Mouse (Mus musculus) ES-E14 (cell line): ENCODE data around the gene Gm10837. TPM values are rescaled to one million over a fixed set of nuclear protein-coding genes. Genes with fewer than 3 reads are reported as not detected.

Experiments used
- DNase-seq: peaks from one replicate; pipeline ENCODE4 v3.0.0-alpha.2; 2013; ENCODE audit warnings: low read depth, low spot score
- H3K27ac ChIP-seq: 2 replicates; pipeline ENCODE4 v1.5.1; 2012; ENCODE audit warnings: low read depth, mild to moderate bottlenecking, low read length, moderate library complexity, mixed read lengths; ENCODE audit not compliant: poor library complexity, insufficient read depth, severe bottlenecking
- H3K36me3 ChIP-seq: 2 replicates; pipeline ENCODE4 v1.6.1; 2012; ENCODE audit warnings: mild to moderate bottlenecking, low read length, moderate library complexity, mixed read lengths; ENCODE audit not compliant: control insufficient read depth, poor library complexity, insufficient read depth, severe bottlenecking
- H3K4me1 ChIP-seq, 2 experiments: fragments of 150-350 bp in 1 of 2; sonication (generic) in 1 of 2; 2 replicates each; pipeline ENCODE4 v1.6.1; 2012; ENCODE audit warnings: low read length in 2 of 2, mild to moderate bottlenecking in 1 of 2, mixed read lengths in 1 of 2; ENCODE audit not compliant: control insufficient read depth in 2 of 2, insufficient read depth in 2 of 2, poor library complexity in 1 of 2
- H3K4me3 ChIP-seq, 2 experiments: fragments of 150-350 bp in 1 of 2; sonication (generic) in 1 of 2; 2 replicates each; pipeline ENCODE4 v1.5.1; 2012; ENCODE audit warnings: low read length in 2 of 2, low read depth in 1 of 2, mild to moderate bottlenecking in 1 of 2, mixed read lengths in 1 of 2; ENCODE audit not compliant: insufficient read depth in 1 of 2, poor library complexity in 1 of 2, severe bottlenecking in 1 of 2
- H3K9ac ChIP-seq: 2 replicates; pipeline ENCODE4 v1.6.1; 2012; ENCODE audit warnings: low read depth, mild to moderate bottlenecking, low read length, mixed read lengths; ENCODE audit not compliant: poor library complexity, insufficient read depth, severe bottlenecking
- H3K9me3 ChIP-seq: fragments of 150-350 bp; sonication (generic); 2 replicates; pipeline ENCODE4 v1.6.1; 2012; ENCODE audit warnings: low read depth, mild to moderate bottlenecking, low read length; ENCODE audit not compliant: control insufficient read depth, insufficient read depth
- CHD2 ChIP-seq: IDR thresholded peaks from 2 replicates; pipeline ENCODE4 v1.6.1; 2014; ENCODE audit warnings: mild to moderate bottlenecking, low read depth, low read length, inconsistent platforms
- HCFC1 ChIP-seq: IDR thresholded peaks from 2 replicates; pipeline ENCODE4 v1.6.1; 2012; ENCODE audit warnings: low read length, inconsistent platforms, borderline replicate concordance; ENCODE audit not compliant: insufficient read depth
- MAFK ChIP-seq: IDR thresholded peaks from 2 replicates; pipeline ENCODE4 v1.6.1; 2014; ENCODE audit warnings: mild to moderate bottlenecking, low read depth, low read length, inconsistent platforms; ENCODE audit not compliant: insufficient read depth
- ZC3H11A ChIP-seq: IDR thresholded peaks from 2 replicates; pipeline ENCODE4 v1.6.1; 2012; ENCODE audit warnings: low read depth, mild to moderate bottlenecking, inconsistent platforms, low read length, borderline replicate concordance
- ZNF384 ChIP-seq: IDR thresholded peaks from 2 replicates; pipeline ENCODE4 v1.6.1; 2012; ENCODE audit warnings: low read depth, low read length, inconsistent platforms
- in situ Hi-C, 2 experiments: fragments of 600-800 bp; cut with MboI; formaldehyde crosslinking; loops; one replicate each; pipeline ENCODE4 v1.15.1; 2025; ENCODE audit warnings: low sequenced_read_pairs in 2 of 2, inconsistent platforms in 1 of 2; ENCODE audit not compliant: unreplicated experiment in 2 of 2
- total RNA-seq: library from RNA; depleted of rRNA; stranded (reverse); fragments of 300-350 nt; gene quantifications from 2 replicates; pipeline ENCODE4 v1.2.3, GENCODE M21; 2012

Gene Gm10837
- total RNA-seq, 1 experiment = not detected

DNA sequence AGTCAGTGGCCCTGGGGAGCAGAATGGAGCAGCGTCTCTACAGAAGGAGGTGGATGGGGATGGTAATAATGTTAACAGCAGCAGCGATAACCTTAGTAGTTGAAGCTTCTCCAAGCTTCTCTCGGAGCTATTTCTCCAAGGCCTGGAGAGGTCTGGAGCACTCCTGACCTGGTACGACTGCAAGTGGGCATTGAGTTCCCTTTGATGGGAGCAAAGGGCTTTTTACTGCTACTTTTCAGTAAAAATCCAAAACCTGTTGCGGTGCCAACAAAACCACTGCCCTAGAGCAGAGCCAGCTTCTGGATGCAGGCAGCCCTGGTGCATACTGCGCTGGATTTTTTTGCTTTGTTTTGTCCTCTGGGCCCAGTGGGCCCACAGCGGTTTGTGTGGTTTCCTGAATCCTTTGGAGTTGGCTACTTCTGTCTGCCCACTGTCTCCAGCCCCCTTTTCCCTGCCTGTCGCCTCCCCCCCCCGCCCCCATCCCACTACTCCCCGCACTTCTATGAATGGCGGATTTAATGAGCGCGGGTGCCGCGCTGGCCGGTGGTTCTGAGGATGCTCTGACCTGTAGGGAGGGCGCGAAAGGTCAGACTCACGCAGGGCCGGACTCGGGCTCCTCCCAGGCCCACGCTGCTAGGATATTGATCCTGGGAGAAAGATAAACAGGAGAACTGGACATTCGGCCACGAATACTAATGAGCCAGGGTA lies 5.4 kb upstream of the Gm10837 start:
- Histone ChIP-seq H3K36me3 (no peaks in the 10 kb centered on the region), H3K27ac (no peak overlapping the region), H3K9ac (no peak overlapping the region), H3K9me3 (no peaks in the 10 kb centered on the region), H3K4me3 (no peak overlapping the region), H3K4me1 (peaks cover 0 to 8% of the 10 kb centered on the region in 2 experiments; a peak in 1 of 4 replicates)
- in situ Hi-C loops = no loop called here
- TF ChIP-seq ZNF384 = no peak
- TF ChIP-seq HCFC1 = no peak
- TF ChIP-seq CHD2 = no peak
- no peak for TF ChIP-seq ZC3H11A
- TF ChIP-seq MAFK = no peak
- no peak for DNase-seq

DNA sequence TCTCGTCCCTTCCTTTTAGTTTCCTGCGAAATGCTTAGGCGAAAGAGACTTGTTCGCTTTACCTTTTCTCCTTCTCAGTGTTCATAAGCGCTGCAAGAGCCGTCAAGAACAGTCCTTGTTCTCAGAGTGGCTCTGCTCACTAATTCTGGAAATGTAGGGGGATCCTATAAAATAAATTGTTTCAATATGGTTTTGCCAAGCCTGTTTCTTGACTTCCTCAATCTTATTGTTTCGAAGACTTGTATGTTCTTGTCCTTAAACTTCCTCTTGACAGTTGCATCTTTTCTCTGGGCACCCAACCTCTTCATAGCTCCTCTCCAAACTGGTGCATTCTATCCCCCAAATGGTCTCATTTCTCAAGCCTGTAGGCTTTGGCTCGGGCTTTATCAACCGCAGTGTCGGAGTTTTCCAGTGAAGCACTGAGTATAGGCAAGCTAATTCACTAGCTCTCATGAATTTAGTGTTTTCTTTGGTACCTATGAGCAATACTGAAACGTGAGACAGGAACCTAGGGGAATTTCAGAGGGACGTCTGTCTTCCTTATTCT lies 4.7 kb upstream of the Gm10837 start:
- Histone ChIP-seq H3K27ac (no peak overlapping the region), H3K4me3 (no peak overlapping the region), H3K36me3 (no peaks in the 10 kb centered on the region), H3K4me1 (peaks cover 0 to 8% of the 10 kb centered on the region in 2 experiments; a peak in 1 of 4 replicates), H3K9me3 (no peaks in the 10 kb centered on the region), H3K9ac (no peak overlapping the region)
- no peak for DNase-seq
- in situ Hi-C loops = no loop called here
- TF ChIP-seq ZC3H11A = no peak
- TF ChIP-seq MAFK = no peak
- no peak for TF ChIP-seq ZNF384
- no peak for TF ChIP-seq CHD2
- TF ChIP-seq HCFC1 = no peak

DNA sequence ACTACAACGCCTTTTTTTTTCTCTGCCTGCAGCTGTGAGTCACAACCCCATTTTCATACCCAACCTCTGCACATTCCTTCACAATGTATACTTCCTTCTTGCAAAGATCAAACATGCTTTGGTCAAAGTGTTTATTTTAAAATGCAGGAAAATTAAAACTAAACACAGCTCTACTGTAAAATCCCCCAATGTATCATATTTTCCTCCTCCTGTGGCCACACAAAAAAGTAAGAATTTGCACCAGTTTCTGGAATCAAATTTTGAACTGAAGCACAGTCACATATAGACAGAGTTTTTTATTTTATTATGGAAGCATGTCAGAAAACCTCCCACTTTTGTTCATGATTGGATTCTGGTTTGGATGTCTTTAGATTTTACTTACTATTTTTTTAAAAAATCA lies 3.8 kb upstream of the Gm10837 start:
- H3K9me3 ChIP-seq = no peaks in the 10 kb centered on the region
- H3K4me1 ChIP-seq = peaks cover 0 to 5% of the 10 kb centered on the region in 2 experiments; a peak in 2 of 4 replicates
- no peak for TF ChIP-seq CHD2
- no peak for TF ChIP-seq MAFK
- TF ChIP-seq ZNF384 = no peak
- no peak for TF ChIP-seq HCFC1
- no peak for TF ChIP-seq ZC3H11A
- H3K9ac ChIP-seq = no peak overlapping the region
- no peak overlapping the region for H3K27ac ChIP-seq
- H3K4me3 ChIP-seq = no peak overlapping the region
- DNase-seq = no peak
- no peaks in the 10 kb centered on the region for H3K36me3 ChIP-seq
- in situ Hi-C loops = no loop called here

GRCm38 (mm10) chr14:122487366-122487765 lies 3.0 kb upstream of the Gm10837 start:
- Histone ChIP-seq H3K4me1 (peaks cover 0 to 5% of the 10 kb centered on the region in 2 experiments; a peak in 2 of 4 replicates), H3K27ac (no peak overlapping the region), H3K4me3 (no peak overlapping the region), H3K9me3 (no peaks in the 10 kb centered on the region), H3K36me3 (no peaks in the 10 kb centered on the region), H3K9ac (no peak overlapping the region)
- in situ Hi-C loops = no loop called here
- TF ChIP-seq CHD2 (no peak), MAFK (no peak), ZC3H11A (no peak), ZNF384 (no peak), HCFC1 (no peak)
- DNase-seq = no peak
